Mouse (Mus musculus): ENCODE data around the gene Sypl2.

Sypl2 gene

GRCm38 (mm10) chr3:108178756-108179715 lies 47.4 kb downstream of the Sypl2 start:
- DNase-seq (ENCODE audit: inconsistent ontology term) = no peak

- DNase-seq (ENCODE audit: inconsistent ontology term) = peak; percentile 60
These were observed 51.5 kb downstream of the Sypl2 start for GRCm38 (mm10) chr3:108174672-108175531.

- no peak for DNase-seq (ENCODE audit: inconsistent ontology term)
These were observed 57.2 kb downstream of the Sypl2 start for GRCm38 (mm10) chr3:108169199-108169598.

GRCm38 (mm10) chr3:108167499-108167898 lies 58.9 kb downstream of the Sypl2 start:
- DNase-seq (ENCODE audit: inconsistent ontology term) = no peak

- peak; percentile 57 for DNase-seq (ENCODE audit: inconsistent ontology term)
These were observed 59.8 kb downstream of the Sypl2 start for GRCm38 (mm10) chr3:108166486-108167211.

GRCm38 (mm10) chr3:108165532-108166315 lies 60.7 kb downstream of the Sypl2 start:
- DNase-seq (ENCODE audit: inconsistent ontology term) = no peak

GRCm38 (mm10) chr3:108164807-108165206 lies 61.6 kb downstream of the Sypl2 start:
- DNase-seq (ENCODE audit: inconsistent ontology term) = peak; percentile 63

GRCm38 (mm10) chr3:108164091-108164490 lies 62.4 kb downstream of the Sypl2 start:
- no peak for DNase-seq (ENCODE audit: inconsistent ontology term)

All from Muller cell, postnatal 12 days (primary cell).